Mouse (Mus musculus): ENCODE data around the gene Mon2. TPM values are rescaled to one million over a fixed set of nuclear protein-coding genes. Genes with fewer than 3 reads are reported as not detected.

Gene Mon2
- total and polyA plus RNA-seq, 3 experiments: 33.8 to 38.6 TPM; not detected in 1

GRCm38 (mm10) chr10:123110548-123110947 lies 34.2 kb upstream of the Mon2 start:
- no peak for TF ChIP-seq GATA1 (IDR thresholded peaks at IDR 0.05; ENCODE audit: low read depth, low read length)
- DNase-seq (ENCODE audit: low read depth, low spot score): no peak
- H3K36me3 ChIP-seq (ENCODE audit: control insufficient read depth in 1 of 2, insufficient read depth in 2 of 2, low read length in 2 of 2): peaks cover 0 to 8% of the 10 kb centered on the region in 2 experiments; a peak in 2 of 4 replicates
- no peaks in the 10 kb centered on the region for H3K27me3 ChIP-seq (ENCODE audit: control insufficient read depth in 1 of 2, insufficient read depth in 2 of 2, low read length in 2 of 2)
- H3K4me1 ChIP-seq (ENCODE audit: control insufficient read depth in 1 of 2, insufficient read depth in 2 of 2, low read length in 2 of 2): no peaks in the 10 kb centered on the region
- H3K27ac ChIP-seq (ENCODE audit: control insufficient read depth, low read depth, low read length): no peak overlapping the region
- no peaks in the 10 kb centered on the region for H3K79me2 ChIP-seq (ENCODE audit: control insufficient read depth, insufficient read depth, low read length, poor library complexity)
- no peaks in the 10 kb centered on the region for H3K9me3 ChIP-seq (replicated peaks; ENCODE audit: insufficient read depth, low read length)
- no peak overlapping the region for H3K4me3 ChIP-seq (ENCODE audit: control insufficient read depth in 1 of 2, insufficient read depth in 1 of 2, low read depth in 2 of 2, low read length in 2 of 2)
- no peak overlapping the region for H3K9ac ChIP-seq (ENCODE audit: control insufficient read depth, low read depth, low read length, poor library complexity, severe bottlenecking)

GRCm38 (mm10) chr10:123108527-123108926 lies 32.2 kb upstream of the Mon2 start:
- DNase-seq (ENCODE audit: low read depth, low spot score): no peak
- H3K4me1 ChIP-seq (ENCODE audit: control insufficient read depth in 1 of 2, insufficient read depth in 2 of 2, low read length in 2 of 2): no peaks in the 10 kb centered on the region
- no peak for TF ChIP-seq KAT2A (conservative IDR thresholded peaks at IDR 0.05; ENCODE audit: low read depth, low read length)
- no peak for TF ChIP-seq MAFK (IDR thresholded peaks at IDR 0.05; ENCODE audit: borderline replicate concordance, low read depth, low read length)
- TF ChIP-seq TCF12 (IDR thresholded peaks at IDR 0.05; ENCODE audit: low read depth, low read length): no peak
- no peak for TF ChIP-seq GATA1 (IDR thresholded peaks at IDR 0.05; ENCODE audit: low read depth, low read length)
- TF ChIP-seq RCOR1 (IDR thresholded peaks at IDR 0.05; ENCODE audit: low read depth, low read length): no peak
- TF ChIP-seq BHLHE40 (IDR thresholded peaks at IDR 0.05; ENCODE audit: borderline replicate concordance, low read depth, low read length): no peak
- TF ChIP-seq EP300 (IDR thresholded peaks at IDR 0.05; ENCODE audit: low read depth in 1 of 2, low read length in 2 of 2): no peak
- no peak for TF ChIP-seq TBP (IDR thresholded peaks at IDR 0.05; ENCODE audit: low read depth, low read length)
- no peak for TF ChIP-seq MXI1 (IDR thresholded peaks at IDR 0.05; ENCODE audit: low read depth, low read length)
- TF ChIP-seq USF2 (IDR thresholded peaks at IDR 0.05; ENCODE audit: borderline replicate concordance in 1 of 2, insufficient read depth in 1 of 2, low read depth in 1 of 2, low read length in 2 of 2): no peak
- no peak for TF ChIP-seq HCFC1 (IDR thresholded peaks at IDR 0.05; ENCODE audit: low read depth, low read length)
- no peak for TF ChIP-seq NRF1 (IDR thresholded peaks at IDR 0.05; ENCODE audit: insufficient read depth, low read depth, low read length, poor library complexity, severe bottlenecking)
- TF ChIP-seq POLR2A (IDR thresholded peaks at IDR 0.05; ENCODE audit: control insufficient read depth in 1 of 2, insufficient read depth in 1 of 2, low read depth in 1 of 2, low read length in 2 of 2, poor library complexity in 1 of 2): no peak
- no peak for TF ChIP-seq RAD21 (IDR thresholded peaks at IDR 0.05; ENCODE audit: low read depth, low read length)
- no peak for TF ChIP-seq E2F4 (IDR thresholded peaks at IDR 0.05; ENCODE audit: borderline replicate concordance, low read depth, low read length)
- no peaks in the 10 kb centered on the region for H3K9me3 ChIP-seq (replicated peaks; ENCODE audit: insufficient read depth, low read length)
- no peak overlapping the region for H3K27ac ChIP-seq (ENCODE audit: control insufficient read depth, low read depth, low read length)
- no peak overlapping the region for H3K9ac ChIP-seq (ENCODE audit: control insufficient read depth, low read depth, low read length, poor library complexity, severe bottlenecking)
- H3K27me3 ChIP-seq (ENCODE audit: control insufficient read depth in 1 of 2, insufficient read depth in 2 of 2, low read length in 2 of 2): no peaks in the 10 kb centered on the region
- no peak overlapping the region for H3K4me3 ChIP-seq (ENCODE audit: control insufficient read depth in 1 of 2, insufficient read depth in 1 of 2, low read depth in 2 of 2, low read length in 2 of 2)
- H3K79me2 ChIP-seq (ENCODE audit: control insufficient read depth, insufficient read depth, low read length, poor library complexity): no peaks in the 10 kb centered on the region
- no peaks in the 10 kb centered on the region; a peak in 1 of 4 replicates for H3K36me3 ChIP-seq (ENCODE audit: control insufficient read depth in 1 of 2, insufficient read depth in 2 of 2, low read length in 2 of 2)
